Mouse (Mus musculus): ENCODE measurements around the gene Srsf11. TPM values are rescaled to one million over a fixed set of nuclear protein-coding genes. Genes with fewer than 3 reads are reported as not detected.

Gene Srsf11
- polyA plus RNA-seq, 1 experiment: 619 TPM

GRCm38 (mm10) chr3:158038106-158038505, 1.7 kb upstream of the Srsf11 start:
- Histone ChIP-seq H3K27me3 (ENCODE audit: control insufficient read depth, insufficient read depth, low read length) (no peaks in the 10 kb centered on the region), H3K36me3 (ENCODE audit: control insufficient read depth, insufficient read depth, low read length) (no peaks in the 10 kb centered on the region), H3K4me1 (replicated peaks; ENCODE audit: control insufficient read depth, insufficient read depth, low read length) (peaks cover 4% of the 10 kb centered on the region; the same call in 1 of the 2 replicates), H3K4me3 (ENCODE audit: control insufficient read depth, insufficient read depth, low read length) (no peak overlapping the region), H3K27ac (ENCODE audit: control insufficient read depth, insufficient read depth, low read length) (no peak overlapping the region)
- no peak for DNase-seq
- TF ChIP-seq POLR2A (IDR thresholded peaks at IDR 0.05; ENCODE audit: control insufficient read depth, extremely low read depth, insufficient read depth, low read length, poor library complexity): no peak
- TF ChIP-seq CTCF (IDR thresholded peaks at IDR 0.05; ENCODE audit: borderline replicate concordance, control insufficient read depth, extremely low read depth, insufficient read depth, low read length, poor library complexity): no peak
- 95% methylated on average over 3 of the region's 3 CpGs for WGBS

GRCm38 (mm10) chr3:158035866-158036265, 573 bp downstream of the Srsf11 start:
- 2% methylated on average over 11 of the region's 11 CpGs for WGBS
- 0 out of 2 replicates have a peak overlapping the region, but pooled peaks have one; percentile 27 for H3K27ac ChIP-seq (ENCODE audit: control insufficient read depth, insufficient read depth, low read length)
- no peak for TF ChIP-seq CTCF (IDR thresholded peaks at IDR 0.05; ENCODE audit: borderline replicate concordance, control insufficient read depth, extremely low read depth, insufficient read depth, low read length, poor library complexity)
- no peak for TF ChIP-seq POLR2A (IDR thresholded peaks at IDR 0.05; ENCODE audit: control insufficient read depth, extremely low read depth, insufficient read depth, low read length, poor library complexity)
- no peaks in the 10 kb centered on the region for H3K27me3 ChIP-seq (ENCODE audit: control insufficient read depth, insufficient read depth, low read length)
- no peak for DNase-seq
- H3K4me3 ChIP-seq (ENCODE audit: control insufficient read depth, insufficient read depth, low read length): peak overlapping the region; percentile 80
- H3K36me3 ChIP-seq (ENCODE audit: control insufficient read depth, insufficient read depth, low read length): no peaks in the 10 kb centered on the region
- H3K4me1 ChIP-seq (replicated peaks; ENCODE audit: control insufficient read depth, insufficient read depth, low read length): peaks cover 4% of the 10 kb centered on the region; the same call in 1 of the 2 replicates

- H3K36me3 ChIP-seq (ENCODE audit: control insufficient read depth, insufficient read depth, low read length): no peaks in the 10 kb centered on the region
- DNase-seq: no peak
- TF ChIP-seq CTCF (IDR thresholded peaks at IDR 0.05; ENCODE audit: borderline replicate concordance, control insufficient read depth, extremely low read depth, insufficient read depth, low read length, poor library complexity) (no peak), POLR2A (IDR thresholded peaks at IDR 0.05; ENCODE audit: control insufficient read depth, extremely low read depth, insufficient read depth, low read length, poor library complexity) (no peak)
- H3K27ac ChIP-seq (ENCODE audit: control insufficient read depth, insufficient read depth, low read length): no peak overlapping the region
- peaks cover 4% of the 10 kb centered on the region; the same call in 1 of the 2 replicates for H3K4me1 ChIP-seq (replicated peaks; ENCODE audit: control insufficient read depth, insufficient read depth, low read length)
- no peaks in the 10 kb centered on the region for H3K27me3 ChIP-seq (ENCODE audit: control insufficient read depth, insufficient read depth, low read length)
- no peak overlapping the region for H3K4me3 ChIP-seq (ENCODE audit: control insufficient read depth, insufficient read depth, low read length)
- WGBS: 12% methylated on average over 4 of the region's 4 CpGs
These were observed 4.3 kb downstream of the Srsf11 start for GRCm38 (mm10) chr3:158032106-158032505.

- peak; percentile 87 for DNase-seq
- TF ChIP-seq POLR2A (IDR thresholded peaks at IDR 0.05; ENCODE audit: control insufficient read depth, extremely low read depth, insufficient read depth, low read length, poor library complexity) (peak; percentile 71), CTCF (IDR thresholded peaks at IDR 0.05; ENCODE audit: borderline replicate concordance, control insufficient read depth, extremely low read depth, insufficient read depth, low read length, poor library complexity) (0 out of 2 replicates have a peak, but pooled peaks have one; percentile 42)
- H3K36me3 ChIP-seq (ENCODE audit: control insufficient read depth, insufficient read depth, low read length): peaks cover 4% of the 10 kb centered on the region
- no peaks in the 10 kb centered on the region for H3K27me3 ChIP-seq (ENCODE audit: control insufficient read depth, insufficient read depth, low read length)
- H3K4me1 ChIP-seq (replicated peaks; ENCODE audit: control insufficient read depth, insufficient read depth, low read length): peaks cover 4% of the 10 kb centered on the region; the same call in 1 of the 2 replicates
- under 1% methylated on average over 61 of the region's 61 CpGs for WGBS
- peak overlapping the region; percentile 96 for H3K4me3 ChIP-seq (ENCODE audit: control insufficient read depth, insufficient read depth, low read length)
- peak overlapping the region; percentile 69 for H3K27ac ChIP-seq (ENCODE audit: control insufficient read depth, insufficient read depth, low read length)
These were observed 5.0 kb downstream of the Srsf11 start for GRCm38 (mm10) chr3:158031371-158031925.

GRCm38 (mm10) chr3:158009762-158010320, 26.6 kb downstream of the Srsf11 start:
- no peaks in the 10 kb centered on the region for H3K4me1 ChIP-seq (replicated peaks; ENCODE audit: control insufficient read depth, insufficient read depth, low read length)
- no peak for DNase-seq
- no peaks in the 10 kb centered on the region for H3K27me3 ChIP-seq (ENCODE audit: control insufficient read depth, insufficient read depth, low read length)
- peaks cover 47% of the 10 kb centered on the region for H3K36me3 ChIP-seq (ENCODE audit: control insufficient read depth, insufficient read depth, low read length)
- no peak overlapping the region for H3K27ac ChIP-seq (ENCODE audit: control insufficient read depth, insufficient read depth, low read length)
- TF ChIP-seq CTCF (IDR thresholded peaks at IDR 0.05; ENCODE audit: borderline replicate concordance, control insufficient read depth, extremely low read depth, insufficient read depth, low read length, poor library complexity) (no peak), POLR2A (IDR thresholded peaks at IDR 0.05; ENCODE audit: control insufficient read depth, extremely low read depth, insufficient read depth, low read length, poor library complexity) (no peak)
- H3K4me3 ChIP-seq (ENCODE audit: control insufficient read depth, insufficient read depth, low read length): no peak overlapping the region
- WGBS: 81% methylated on average over 1 of the region's 1 CpGs

GRCm38 (mm10) chr3:158008647-158009046, 27.8 kb downstream of the Srsf11 start:
- H3K4me3 ChIP-seq (ENCODE audit: control insufficient read depth, insufficient read depth, low read length): no peak overlapping the region
- no peak for TF ChIP-seq POLR2A (IDR thresholded peaks at IDR 0.05; ENCODE audit: control insufficient read depth, extremely low read depth, insufficient read depth, low read length, poor library complexity)
- no peak for TF ChIP-seq CTCF (IDR thresholded peaks at IDR 0.05; ENCODE audit: borderline replicate concordance, control insufficient read depth, extremely low read depth, insufficient read depth, low read length, poor library complexity)
- no peaks in the 10 kb centered on the region for H3K27me3 ChIP-seq (ENCODE audit: control insufficient read depth, insufficient read depth, low read length)
- no peak for DNase-seq
- no peaks in the 10 kb centered on the region for H3K4me1 ChIP-seq (replicated peaks; ENCODE audit: control insufficient read depth, insufficient read depth, low read length)
- WGBS: 98% methylated on average over 1 of the region's 1 CpGs
- H3K36me3 ChIP-seq (ENCODE audit: control insufficient read depth, insufficient read depth, low read length): peaks cover 48% of the 10 kb centered on the region
- H3K27ac ChIP-seq (ENCODE audit: control insufficient read depth, insufficient read depth, low read length): no peak overlapping the region
